Mouse (Mus musculus): ENCODE data around the gene Baz1a. TPM values are rescaled to one million over a fixed set of nuclear protein-coding genes. Genes with fewer than 3 reads are reported as not detected.
A peak's percentile ranks its signal among the peaks of the same experiment; 100 is the strongest.
"Not testable (repeated sequence)": the region's sequence is repeated elsewhere in the genome, so short reads cannot be mapped to it uniquely, and the experiment has no call there.

Baz1a gene
- polyA plus RNA-seq, 1 experiment from 2014 or later: 12.2 TPM

DNA sequence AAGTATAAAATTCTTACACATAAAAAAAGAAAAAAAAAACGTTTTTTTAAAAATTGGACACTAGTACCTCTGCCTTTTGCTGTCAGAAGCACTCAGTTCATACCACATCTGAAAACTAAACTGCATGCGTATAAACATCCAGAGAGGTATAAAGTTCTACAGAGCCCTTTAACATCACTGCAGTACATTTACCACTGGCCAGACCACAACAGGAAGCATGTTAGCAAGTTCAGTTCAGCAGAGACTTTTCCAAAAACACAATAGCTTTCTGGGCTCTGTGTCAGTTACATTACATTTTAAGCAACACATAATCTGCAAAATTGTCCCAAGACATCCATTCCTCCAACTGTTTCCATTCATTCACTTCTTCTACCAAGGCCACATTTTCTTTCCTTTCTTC lies 121.6 kb downstream of the Baz1a start:
- not testable (repeated sequence) for H3K4me2 ChIP-seq (ENCODE audit: low read length); H3K9ac ChIP-seq (ENCODE audit: low read length); H3K4me3 ChIP-seq (ENCODE audit: control insufficient read depth in 1 of 2, insufficient read depth in 1 of 2, low read depth in 1 of 2, low read length in 2 of 2); H3K27ac ChIP-seq (replicated peaks in 1 of 2; ENCODE audit: control insufficient read depth in 1 of 2, insufficient read depth in 1 of 2, low read depth in 2 of 2, low read length in 2 of 2); H3K27me3 ChIP-seq (ENCODE audit: control insufficient read depth, insufficient read depth, low read length); H3K4me1 ChIP-seq (ENCODE audit: control insufficient read depth in 2 of 2, insufficient read depth in 2 of 2, low read length in 2 of 2); H3K9me3 ChIP-seq (ENCODE audit: control insufficient read depth, low read length); ATAC-seq (ENCODE audit: insufficient number of reproducible peaks, insufficient read depth, low FRiP score, low read depth)
- WGBS: 14% methylated on average over 1 of the region's 2 CpGs
- peaks cover 31% of the 10 kb centered on the region for H3K36me3 ChIP-seq (ENCODE audit: control insufficient read depth, insufficient read depth, low read length)

DNA sequence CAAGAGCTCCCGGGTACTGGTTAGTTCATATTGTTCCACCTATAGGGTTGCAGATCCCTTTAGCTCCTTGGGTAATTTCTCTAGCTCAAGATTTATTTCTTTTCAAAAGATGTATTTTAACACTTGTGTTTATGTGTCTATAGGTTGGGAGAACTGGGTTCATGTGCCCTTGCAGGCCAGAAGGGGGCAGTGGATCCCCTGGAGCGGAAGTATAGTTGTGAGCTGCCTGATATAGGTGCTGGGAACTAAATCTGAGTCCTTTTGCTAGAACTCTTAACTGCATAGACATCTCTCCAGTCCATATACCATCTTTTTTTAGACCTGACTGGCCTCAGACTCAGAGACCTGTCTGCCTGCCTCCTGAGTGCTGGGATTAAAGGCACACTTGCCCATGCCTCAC lies 123.7 kb downstream of the Baz1a start:
- ATAC-seq (ENCODE audit: insufficient number of reproducible peaks, insufficient read depth, low FRiP score, low read depth): no peak
- Histone ChIP-seq H3K27ac (replicated peaks in 1 of 2; ENCODE audit: control insufficient read depth in 1 of 2, insufficient read depth in 1 of 2, low read depth in 2 of 2, low read length in 2 of 2) (no peak overlapping the region), H3K9ac (ENCODE audit: low read length) (no peak overlapping the region), H3K27me3 (ENCODE audit: control insufficient read depth, insufficient read depth, low read length) (no peaks in the 10 kb centered on the region), H3K4me2 (ENCODE audit: low read length) (no peak overlapping the region), H3K4me3 (ENCODE audit: control insufficient read depth in 1 of 2, insufficient read depth in 1 of 2, low read depth in 1 of 2, low read length in 2 of 2) (no peak overlapping the region), H3K9me3 (ENCODE audit: control insufficient read depth, low read length) (no peaks in the 10 kb centered on the region), H3K36me3 (ENCODE audit: control insufficient read depth, insufficient read depth, low read length) (peaks cover 11% of the 10 kb centered on the region), H3K4me1 (ENCODE audit: control insufficient read depth in 2 of 2, insufficient read depth in 2 of 2, low read length in 2 of 2) (no peaks in the 10 kb centered on the region)
- 94% methylated on average over 2 of the region's 2 CpGs for WGBS

DNA sequence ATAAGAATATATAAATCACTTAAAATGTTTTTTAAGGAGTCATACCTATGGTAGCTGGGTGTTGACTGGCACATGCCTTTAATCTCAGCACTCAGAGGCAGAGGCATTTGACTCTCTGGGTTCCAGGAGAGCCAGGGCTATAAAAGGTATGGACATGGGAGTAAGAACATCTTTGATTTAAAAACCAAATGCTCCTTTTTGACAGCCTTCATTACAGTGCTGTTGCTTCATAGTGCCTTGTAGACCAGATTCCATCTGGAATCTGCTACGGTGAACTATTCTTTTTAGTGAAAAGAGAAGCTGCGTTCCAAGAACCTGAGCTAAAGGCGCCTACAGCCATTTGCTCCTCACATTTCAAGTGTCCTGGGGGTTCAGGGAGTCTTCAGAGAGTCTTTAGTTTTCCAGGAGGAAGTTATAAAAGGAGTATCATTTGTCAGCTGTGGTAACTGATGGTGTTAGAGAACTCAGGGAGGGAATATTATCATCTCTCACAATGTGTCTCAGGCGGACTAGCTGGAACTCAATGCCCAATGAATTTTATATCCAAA lies 126.5 kb downstream of the Baz1a start:
- H3K4me1 ChIP-seq (ENCODE audit: control insufficient read depth in 2 of 2, insufficient read depth in 2 of 2, low read length in 2 of 2): no peaks in the 10 kb centered on the region
- no peaks in the 10 kb centered on the region for H3K9me3 ChIP-seq (ENCODE audit: control insufficient read depth, low read length)
- H3K4me2 ChIP-seq (ENCODE audit: low read length): no peak overlapping the region
- H3K27me3 ChIP-seq (ENCODE audit: control insufficient read depth, insufficient read depth, low read length): no peaks in the 10 kb centered on the region
- no peaks in the 10 kb centered on the region for H3K36me3 ChIP-seq (ENCODE audit: control insufficient read depth, insufficient read depth, low read length)
- H3K4me3 ChIP-seq (ENCODE audit: control insufficient read depth in 1 of 2, insufficient read depth in 1 of 2, low read depth in 1 of 2, low read length in 2 of 2): no peak overlapping the region
- WGBS: 89% methylated on average over 4 of the region's 4 CpGs
- ATAC-seq (ENCODE audit: insufficient number of reproducible peaks, insufficient read depth, low FRiP score, low read depth): no peak
- no peak overlapping the region for H3K27ac ChIP-seq (replicated peaks in 1 of 2; ENCODE audit: control insufficient read depth in 1 of 2, insufficient read depth in 1 of 2, low read depth in 2 of 2, low read length in 2 of 2)
- H3K9ac ChIP-seq (ENCODE audit: low read length): no peak overlapping the region

DNA sequence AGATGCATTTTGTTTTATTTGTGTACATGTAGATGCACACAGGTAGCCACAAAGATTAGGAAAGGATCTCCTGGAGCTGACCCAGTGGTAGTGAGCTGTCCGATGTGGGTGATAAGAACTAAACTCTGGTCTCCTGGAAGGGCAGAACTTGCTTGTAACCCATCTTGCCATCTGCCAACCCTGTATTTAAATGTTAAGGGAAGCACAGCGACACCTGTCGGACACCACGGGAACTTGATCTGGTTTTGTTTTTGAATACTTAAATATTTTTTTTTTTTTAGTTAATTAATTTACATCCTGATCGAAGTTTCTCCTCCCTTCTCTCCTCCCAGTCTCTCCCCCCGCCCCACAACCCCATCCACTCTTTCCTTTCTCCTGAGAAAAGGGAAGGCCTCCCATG lies 134.5 kb downstream of the Baz1a start:
- peaks cover 4 to 5% of the 10 kb centered on the region in 2 experiments for H3K4me1 ChIP-seq (ENCODE audit: control insufficient read depth in 2 of 2, insufficient read depth in 2 of 2, low read length in 2 of 2)
- H3K27me3 ChIP-seq (ENCODE audit: control insufficient read depth, insufficient read depth, low read length): no peaks in the 10 kb centered on the region
- no peak overlapping the region for H3K27ac ChIP-seq (replicated peaks in 1 of 2; ENCODE audit: control insufficient read depth in 1 of 2, insufficient read depth in 1 of 2, low read depth in 2 of 2, low read length in 2 of 2)
- no peaks in the 10 kb centered on the region for H3K36me3 ChIP-seq (ENCODE audit: control insufficient read depth, insufficient read depth, low read length)
- no peak overlapping the region for H3K9ac ChIP-seq (ENCODE audit: low read length)
- no peak overlapping the region for H3K4me3 ChIP-seq (ENCODE audit: control insufficient read depth in 1 of 2, insufficient read depth in 1 of 2, low read depth in 1 of 2, low read length in 2 of 2)
- no peaks in the 10 kb centered on the region for H3K9me3 ChIP-seq (ENCODE audit: control insufficient read depth, low read length)
- 6% methylated on average over 6 of the region's 6 CpGs for WGBS
- no peak overlapping the region for H3K4me2 ChIP-seq (ENCODE audit: low read length)
- no peak for ATAC-seq (ENCODE audit: insufficient number of reproducible peaks, insufficient read depth, low FRiP score, low read depth)

DNA sequence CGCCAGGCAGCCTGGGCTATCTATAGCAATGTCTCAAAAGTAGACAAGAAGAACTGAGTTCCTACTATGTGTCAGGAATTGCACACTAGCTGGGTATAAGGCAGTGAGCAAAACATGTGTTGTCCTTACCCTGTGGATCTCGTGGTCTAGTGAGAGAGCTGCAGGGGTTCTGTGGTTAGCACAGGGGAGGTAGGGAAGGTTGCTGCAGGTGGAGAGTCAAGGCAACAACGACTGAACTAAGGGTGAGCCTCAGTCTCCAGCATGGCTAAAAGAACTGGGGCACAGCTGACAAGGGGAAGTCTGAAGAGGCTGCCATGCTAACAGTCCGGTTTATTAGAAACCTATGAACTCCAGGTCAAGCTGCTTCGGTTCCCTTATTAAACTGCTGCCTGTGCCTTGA lies 134.9 kb downstream of the Baz1a start:
- Histone ChIP-seq H3K36me3 (ENCODE audit: control insufficient read depth, insufficient read depth, low read length) (no peaks in the 10 kb centered on the region), H3K27me3 (ENCODE audit: control insufficient read depth, insufficient read depth, low read length) (no peaks in the 10 kb centered on the region), H3K4me1 (ENCODE audit: control insufficient read depth in 2 of 2, insufficient read depth in 2 of 2, low read length in 2 of 2) (peaks cover 5 to 6% of the 10 kb centered on the region in 2 experiments), H3K4me2 (ENCODE audit: low read length) (no peak overlapping the region), H3K9me3 (ENCODE audit: control insufficient read depth, low read length) (no peaks in the 10 kb centered on the region), H3K4me3 (ENCODE audit: control insufficient read depth in 1 of 2, insufficient read depth in 1 of 2, low read depth in 1 of 2, low read length in 2 of 2) (no peak overlapping the region), H3K9ac (ENCODE audit: low read length) (no peak overlapping the region), H3K27ac (replicated peaks in 1 of 2; ENCODE audit: control insufficient read depth in 1 of 2, insufficient read depth in 1 of 2, low read depth in 2 of 2, low read length in 2 of 2) (no peak overlapping the region)
- 73% methylated on average over 5 of the region's 5 CpGs for WGBS
- no peak for ATAC-seq (ENCODE audit: insufficient number of reproducible peaks, insufficient read depth, low FRiP score, low read depth)

DNA sequence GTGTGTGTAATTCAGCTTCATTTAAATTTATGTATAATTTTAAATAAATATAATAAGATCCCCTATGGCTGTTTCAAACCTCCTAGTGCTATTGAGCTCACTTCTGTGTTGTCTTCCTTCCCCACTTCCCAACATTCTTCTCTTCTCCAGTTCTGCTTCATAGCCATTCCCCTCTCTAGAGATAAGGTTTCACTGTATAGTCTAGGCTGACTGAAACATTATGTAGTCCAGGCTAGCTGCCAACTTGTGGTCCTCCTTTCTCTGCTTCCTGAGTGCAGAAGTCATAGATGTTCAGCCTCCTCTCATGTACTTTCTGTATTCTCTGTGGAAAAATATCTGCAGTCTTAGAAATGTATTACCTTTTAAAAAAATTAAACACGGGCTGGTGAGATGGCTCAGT lies 136.3 kb downstream of the Baz1a start:
- Histone ChIP-seq H3K4me1 (ENCODE audit: control insufficient read depth in 2 of 2, insufficient read depth in 2 of 2, low read length in 2 of 2) (peaks cover 5 to 6% of the 10 kb centered on the region in 2 experiments), H3K27ac (replicated peaks in 1 of 2; ENCODE audit: control insufficient read depth in 1 of 2, insufficient read depth in 1 of 2, low read depth in 2 of 2, low read length in 2 of 2) (no peak overlapping the region), H3K36me3 (ENCODE audit: control insufficient read depth, insufficient read depth, low read length) (no peaks in the 10 kb centered on the region), H3K4me3 (ENCODE audit: control insufficient read depth in 1 of 2, insufficient read depth in 1 of 2, low read depth in 1 of 2, low read length in 2 of 2) (no peak overlapping the region), H3K9me3 (ENCODE audit: control insufficient read depth, low read length) (no peaks in the 10 kb centered on the region), H3K27me3 (ENCODE audit: control insufficient read depth, insufficient read depth, low read length) (no peaks in the 10 kb centered on the region), H3K9ac (ENCODE audit: low read length) (no peak overlapping the region), H3K4me2 (ENCODE audit: low read length) (no peak overlapping the region)
- 88% methylated on average over 1 of the region's 1 CpGs for WGBS
- no peak for ATAC-seq (ENCODE audit: insufficient number of reproducible peaks, insufficient read depth, low FRiP score, low read depth)

DNA sequence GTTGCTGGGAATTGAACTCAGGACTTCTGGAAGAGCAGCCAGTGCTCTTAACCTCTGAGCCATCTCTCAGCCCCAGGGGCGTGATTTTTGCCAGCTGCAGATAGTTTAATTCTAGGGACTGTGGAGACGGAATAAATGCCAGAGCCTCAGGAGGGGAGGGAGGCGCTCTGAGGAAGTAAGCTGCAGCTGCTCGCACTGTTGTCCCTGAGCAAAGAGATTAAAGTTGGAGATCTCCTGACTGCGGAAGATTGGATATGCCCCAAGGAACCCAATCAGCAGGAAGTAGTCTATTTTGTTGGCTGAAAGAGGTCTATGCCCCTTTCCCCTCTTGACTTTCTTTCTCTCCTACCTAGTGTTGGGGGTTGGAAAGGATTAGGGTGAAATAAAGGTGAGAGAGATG lies 137.3 kb downstream of the Baz1a start:
- H3K27me3 ChIP-seq (ENCODE audit: control insufficient read depth, insufficient read depth, low read length): no peaks in the 10 kb centered on the region
- no peak overlapping the region for H3K4me3 ChIP-seq (ENCODE audit: control insufficient read depth in 1 of 2, insufficient read depth in 1 of 2, low read depth in 1 of 2, low read length in 2 of 2)
- WGBS: 41% methylated on average over 5 of the region's 5 CpGs
- no peaks in the 10 kb centered on the region for H3K36me3 ChIP-seq (ENCODE audit: control insufficient read depth, insufficient read depth, low read length)
- no peak for ATAC-seq (ENCODE audit: insufficient number of reproducible peaks, insufficient read depth, low FRiP score, low read depth)
- H3K9ac ChIP-seq (ENCODE audit: low read length): no peak overlapping the region
- H3K9me3 ChIP-seq (ENCODE audit: control insufficient read depth, low read length): no peaks in the 10 kb centered on the region
- no peak overlapping the region for H3K4me2 ChIP-seq (ENCODE audit: low read length)
- H3K4me1 ChIP-seq (ENCODE audit: control insufficient read depth in 2 of 2, insufficient read depth in 2 of 2, low read length in 2 of 2): peaks cover 5 to 6% of the 10 kb centered on the region in 2 experiments
- peak overlapping the region in 1 of 2 experiments; percentile 6; a peak in 1 of 4 replicates for H3K27ac ChIP-seq (replicated peaks in 1 of 2; ENCODE audit: control insufficient read depth in 1 of 2, insufficient read depth in 1 of 2, low read depth in 2 of 2, low read length in 2 of 2)

DNA sequence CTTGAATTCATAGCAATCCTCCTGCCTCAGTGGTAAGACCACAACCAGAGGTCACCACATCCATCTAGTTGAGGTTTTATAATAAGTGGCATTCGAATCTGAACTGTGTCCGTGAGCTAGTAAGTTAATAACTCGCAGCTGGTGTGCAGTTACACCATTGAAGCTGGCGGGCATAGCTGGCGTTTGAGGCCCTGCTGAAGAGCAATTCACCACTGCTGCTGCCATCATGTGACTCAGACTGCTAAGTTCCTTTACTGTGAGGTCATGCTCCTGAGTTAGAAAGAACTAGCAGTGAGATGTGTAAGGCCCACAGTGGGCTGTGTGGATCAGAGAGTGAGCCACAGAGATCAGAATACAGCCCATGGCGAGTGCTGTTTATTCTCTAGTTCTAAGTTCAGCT lies 139.4 kb downstream of the Baz1a start:
- peak overlapping the region; percentile 60; the same call in 1 of the 2 replicates for H3K9ac ChIP-seq (ENCODE audit: low read length)
- H3K36me3 ChIP-seq (ENCODE audit: control insufficient read depth, insufficient read depth, low read length): no peaks in the 10 kb centered on the region
- WGBS: 28% methylated on average over 6 of the region's 6 CpGs
- peak overlapping the region; percentile 91 to 93 for H3K27ac ChIP-seq (replicated peaks in 1 of 2; ENCODE audit: control insufficient read depth in 1 of 2, insufficient read depth in 1 of 2, low read depth in 2 of 2, low read length in 2 of 2)
- H3K4me3 ChIP-seq (ENCODE audit: control insufficient read depth in 1 of 2, insufficient read depth in 1 of 2, low read depth in 1 of 2, low read length in 2 of 2): no peak overlapping the region
- no peaks in the 10 kb centered on the region for H3K9me3 ChIP-seq (ENCODE audit: control insufficient read depth, low read length)
- H3K27me3 ChIP-seq (ENCODE audit: control insufficient read depth, insufficient read depth, low read length): no peaks in the 10 kb centered on the region
- peak; percentile 84 for ATAC-seq (ENCODE audit: insufficient number of reproducible peaks, insufficient read depth, low FRiP score, low read depth)
- H3K4me2 ChIP-seq (ENCODE audit: low read length): 0 out of 2 replicates have a peak overlapping the region, but pooled peaks have one; percentile 7
- H3K4me1 ChIP-seq (ENCODE audit: control insufficient read depth in 2 of 2, insufficient read depth in 2 of 2, low read length in 2 of 2): peaks cover 5 to 6% of the 10 kb centered on the region in 2 experiments
